Mouse (Mus musculus): Measurements from ENCODE around the gene Cyp2d26.

Cyp2d26 gene

GRCm38 (mm10) chr15:82763631-82764420, 30.3 kb downstream of the Cyp2d26 start, which contains the start of gene Cyp2d40:
Gene Cyp2d40, minus strand, starts transcription at chr15:82764183.
- no peak for DNase-seq (ENCODE audit: low read depth, low spot score)

- DNase-seq (ENCODE audit: low read depth, low spot score): no peak
Observed at GRCm38 (mm10) chr15:82748141-82748540, 46.0 kb downstream of the Cyp2d26 start.

- DNase-seq (ENCODE audit: low read depth, low spot score): no peak
Observed at GRCm38 (mm10) chr15:82747516-82747915, 46.6 kb downstream of the Cyp2d26 start.
